Mouse (Mus musculus): ENCODE measurements around the gene Zkscan16. TPM values are rescaled to one million over a fixed set of nuclear protein-coding genes. Genes with fewer than 3 reads are reported as not detected.

Zkscan16 gene
- total and polyA plus RNA-seq, 3 experiments = not detected

DNA sequence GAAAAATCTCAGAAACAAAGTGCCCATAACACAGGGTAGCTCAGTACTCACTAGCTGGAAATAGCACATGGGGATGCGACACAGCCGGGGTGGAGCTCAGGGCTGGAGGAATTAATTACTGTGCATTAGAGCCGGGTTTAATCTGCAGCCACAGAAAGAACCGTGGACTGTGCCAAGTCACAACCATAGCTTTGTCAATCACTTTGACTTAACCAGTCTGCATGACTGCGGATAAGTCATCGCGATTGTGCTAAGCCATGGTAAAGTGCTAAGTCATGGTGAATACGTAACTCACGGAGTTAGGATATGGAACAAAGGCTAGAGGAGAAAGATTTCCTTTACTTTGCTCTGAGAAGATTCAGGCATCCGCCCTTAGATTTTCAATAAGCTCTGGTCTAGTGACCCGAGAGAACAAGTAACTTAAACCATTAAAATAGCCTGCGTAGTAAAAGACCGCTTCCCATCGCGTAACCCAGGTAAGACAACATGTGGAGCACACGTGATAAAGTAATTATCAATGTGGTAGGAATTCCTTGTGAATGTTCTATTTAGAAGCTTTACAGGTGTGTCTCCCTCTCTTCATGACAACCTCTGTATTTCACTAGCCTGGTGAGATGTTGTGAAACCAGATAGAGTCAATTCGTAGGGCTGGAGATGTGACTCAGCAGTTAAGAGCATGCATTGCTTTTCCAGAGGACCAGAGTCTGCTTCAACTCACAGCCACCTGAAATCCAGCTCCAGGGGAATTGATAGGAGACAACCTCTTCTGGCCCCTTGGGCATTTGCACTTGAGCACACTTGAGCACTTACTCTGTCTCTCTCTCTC is 47.4 kb downstream of the Zkscan16 start:
- Histone ChIP-seq H3K36me3 (ENCODE audit: control insufficient read depth in 1 of 2, insufficient read depth in 2 of 2, low read length in 2 of 2) (peaks cover 0 to 23% of the 10 kb centered on the region in 2 experiments; a peak in 2 of 4 replicates), H3K4me3 (ENCODE audit: control insufficient read depth in 1 of 2, insufficient read depth in 1 of 2, low read depth in 2 of 2, low read length in 2 of 2) (peak overlapping the region; percentile 8 to 37), H3K9ac (ENCODE audit: control insufficient read depth, low read depth, low read length, poor library complexity, severe bottlenecking) (peak overlapping the region; percentile 30), H3K27ac (ENCODE audit: control insufficient read depth, low read depth, low read length) (peak overlapping the region; percentile 61; the same call in 1 of the 2 replicates), H3K27me3 (ENCODE audit: control insufficient read depth in 1 of 2, insufficient read depth in 2 of 2, low read length in 2 of 2) (no peaks in the 10 kb centered on the region), H3K4me1 (ENCODE audit: control insufficient read depth in 1 of 2, insufficient read depth in 2 of 2, low read length in 2 of 2) (peaks cover 18 to 36% of the 10 kb centered on the region in 2 experiments), H3K79me2 (ENCODE audit: control insufficient read depth, insufficient read depth, low read length, poor library complexity) (no peaks in the 10 kb centered on the region), H3K9me3 (replicated peaks; ENCODE audit: insufficient read depth, low read length) (no peaks in the 10 kb centered on the region)
- peak; percentile 90 for DNase-seq (ENCODE audit: low read depth, low spot score)
- no peak for TF ChIP-seq CHD2 (IDR thresholded peaks at IDR 0.05; ENCODE audit: low read length)
- no peak for TF ChIP-seq USF2 (IDR thresholded peaks at IDR 0.05; ENCODE audit: borderline replicate concordance in 1 of 2, insufficient read depth in 1 of 2, low read depth in 1 of 2, low read length in 2 of 2)
- no peak for TF ChIP-seq SMC3 (IDR thresholded peaks at IDR 0.05; ENCODE audit: low read depth, low read length)
- peak; percentile 64 for TF ChIP-seq MAX (IDR thresholded peaks at IDR 0.05; ENCODE audit: low read length)
- TF ChIP-seq ETS1 (IDR thresholded peaks at IDR 0.05; ENCODE audit: low read depth, low read length) = peak; percentile 82
- TF ChIP-seq TCF12 (IDR thresholded peaks at IDR 0.05; ENCODE audit: low read depth, low read length) = peak; percentile 37; the same call in 1 of the 2 replicates
- no peak for TF ChIP-seq ZNF384 (IDR thresholded peaks at IDR 0.05; ENCODE audit: low read depth, low read length)
- TF ChIP-seq NRF1 (IDR thresholded peaks at IDR 0.05; ENCODE audit: insufficient read depth, low read depth, low read length, poor library complexity, severe bottlenecking) = no peak
- TF ChIP-seq MAFK (IDR thresholded peaks at IDR 0.05; ENCODE audit: borderline replicate concordance, low read depth, low read length) = peak; percentile 64; the same call in 1 of the 2 replicates
- no peak for TF ChIP-seq ZC3H11A (IDR thresholded peaks at IDR 0.05; ENCODE audit: low read depth, low read length)
- TF ChIP-seq CHD1 (IDR thresholded peaks at IDR 0.05; ENCODE audit: low read depth, low read length) = no peak
- peak; percentile 20; the same call in 1 of the 2 replicates for TF ChIP-seq TAL1 (IDR thresholded peaks at IDR 0.05; ENCODE audit: low read length)
- no peak for TF ChIP-seq ELF1 (IDR thresholded peaks at IDR 0.05; ENCODE audit: low read depth, low read length)
- TF ChIP-seq BHLHE40 (IDR thresholded peaks at IDR 0.05; ENCODE audit: borderline replicate concordance, low read depth, low read length) = no peak
- TF ChIP-seq CTCF (IDR thresholded peaks at IDR 0.05 in 2 of 3, conservative IDR thresholded peaks at IDR 0.05 in 1 of 3; ENCODE audit: control insufficient read depth in 1 of 3, insufficient read depth in 1 of 3, low read depth in 2 of 3, low read length in 3 of 3, poor library complexity in 1 of 3, severe bottlenecking in 1 of 3) = no peak
- TF ChIP-seq MAZ (IDR thresholded peaks at IDR 0.05; ENCODE audit: low read depth, low read length) = no peak
- peak; percentile 69 for TF ChIP-seq RCOR1 (IDR thresholded peaks at IDR 0.05; ENCODE audit: low read depth, low read length)
- no peak for TF ChIP-seq POLR2AphosphoS5 (IDR thresholded peaks at IDR 0.05; ENCODE audit: borderline replicate concordance, low read depth, low read length)
- TF ChIP-seq USF1 (IDR thresholded peaks at IDR 0.05; ENCODE audit: low read depth, low read length) = no peak
- TF ChIP-seq MEF2A (IDR thresholded peaks at IDR 0.05; ENCODE audit: extremely low read depth, insufficient replicate concordance, low read depth, low read length, poor library complexity, severe bottlenecking) = no peak
- TF ChIP-seq ZKSCAN1 (IDR thresholded peaks at IDR 0.05; ENCODE audit: low read depth, low read length) = no peak
- TF ChIP-seq POLR2A (IDR thresholded peaks at IDR 0.05; ENCODE audit: control insufficient read depth in 1 of 2, insufficient read depth in 1 of 2, low read depth in 1 of 2, low read length in 2 of 2, poor library complexity in 1 of 2) = no peak
- TF ChIP-seq ZMIZ1 (IDR thresholded peaks at IDR 0.05; ENCODE audit: low read depth, low read length) = no peak
- peak; percentile 92 for TF ChIP-seq GABPA (IDR thresholded peaks at IDR 0.05; ENCODE audit: low read depth, low read length)
- no peak for TF ChIP-seq UBTF (IDR thresholded peaks at IDR 0.05; ENCODE audit: borderline replicate concordance, insufficient read depth, low read depth, low read length)
- peak; percentile 74 for TF ChIP-seq SIN3A (IDR thresholded peaks at IDR 0.05; ENCODE audit: low read length)
- no peak for TF ChIP-seq NELFE (IDR thresholded peaks at IDR 0.05; ENCODE audit: low read depth, low read length)
- peak; percentile 37; the same call in 1 of the 2 replicates for TF ChIP-seq MXI1 (IDR thresholded peaks at IDR 0.05; ENCODE audit: low read depth, low read length)
- peak; percentile 55 for TF ChIP-seq GATA1 (IDR thresholded peaks at IDR 0.05; ENCODE audit: low read depth, low read length)
- TF ChIP-seq E2F4 (IDR thresholded peaks at IDR 0.05; ENCODE audit: borderline replicate concordance, low read depth, low read length) = no peak
- peak; percentile 2 to 70; a peak in 3 of 4 replicates for TF ChIP-seq EP300 (IDR thresholded peaks at IDR 0.05; ENCODE audit: low read depth in 1 of 2, low read length in 2 of 2)
- TF ChIP-seq POLR2AphosphoS2 (IDR thresholded peaks at IDR 0.05; ENCODE audit: low read length) = no peak
- TF ChIP-seq TBP (IDR thresholded peaks at IDR 0.05; ENCODE audit: low read depth, low read length) = no peak
- TF ChIP-seq MYC (IDR thresholded peaks at IDR 0.05; ENCODE audit: low read depth, low read length) = peak; percentile 54; the same call in 1 of the 2 replicates
- TF ChIP-seq MYB (IDR thresholded peaks at IDR 0.05; ENCODE audit: low read depth, low read length) = no peak

All from MEL (cell line).